Mouse (Mus musculus): Measurements from ENCODE around the gene Smpx. TPM values are rescaled to one million over a fixed set of nuclear protein-coding genes. Genes with fewer than 3 reads are reported as not detected.

The Smpx gene
- polyA plus RNA-seq, 1 experiment from 2014 or later = 1.1 TPM

GRCm38 (mm10) chrX:157732346-157732745, 33.6 kb downstream of the Smpx start:
- H3K4me2 ChIP-seq (replicated peaks) = no peak overlapping the region
- ATAC-seq (ENCODE audit: low FRiP score) = no peak

GRCm38 (mm10) chrX:157733836-157734235, 35.1 kb downstream of the Smpx start:
- peaks cover 5% of the 10 kb centered on the region; the same call in 1 of the 2 replicates for H3K27me3 ChIP-seq
- no peaks in the 10 kb centered on the region for H3K9me3 ChIP-seq (replicated peaks)
- H3K4me2 ChIP-seq (replicated peaks) = no peak overlapping the region
- no peak overlapping the region for H3K9ac ChIP-seq
- no peaks in the 10 kb centered on the region for H3K36me3 ChIP-seq
- H3K27ac ChIP-seq = no peak overlapping the region
- 63% methylated on average over 2 of the region's 2 CpGs for WGBS
- ATAC-seq (ENCODE audit: low FRiP score) = no peak
- H3K4me1 ChIP-seq = no peaks in the 10 kb centered on the region
- H3K4me3 ChIP-seq = no peak overlapping the region

More at GRCm38 (mm10) chrX:157732346-157732745, 33.6 kb downstream of the Smpx start:
- H3K4me3 ChIP-seq = no peak overlapping the region
- WGBS = 57% methylated on average over 3 of the region's 3 CpGs
- peaks cover 2% of the 10 kb centered on the region; the same call in 1 of the 2 replicates for H3K27me3 ChIP-seq
- no peaks in the 10 kb centered on the region for H3K9me3 ChIP-seq (replicated peaks)
- no peak overlapping the region for H3K9ac ChIP-seq
- no peaks in the 10 kb centered on the region for H3K4me1 ChIP-seq
- no peak overlapping the region for H3K27ac ChIP-seq
- H3K36me3 ChIP-seq = no peaks in the 10 kb centered on the region

DNA sequence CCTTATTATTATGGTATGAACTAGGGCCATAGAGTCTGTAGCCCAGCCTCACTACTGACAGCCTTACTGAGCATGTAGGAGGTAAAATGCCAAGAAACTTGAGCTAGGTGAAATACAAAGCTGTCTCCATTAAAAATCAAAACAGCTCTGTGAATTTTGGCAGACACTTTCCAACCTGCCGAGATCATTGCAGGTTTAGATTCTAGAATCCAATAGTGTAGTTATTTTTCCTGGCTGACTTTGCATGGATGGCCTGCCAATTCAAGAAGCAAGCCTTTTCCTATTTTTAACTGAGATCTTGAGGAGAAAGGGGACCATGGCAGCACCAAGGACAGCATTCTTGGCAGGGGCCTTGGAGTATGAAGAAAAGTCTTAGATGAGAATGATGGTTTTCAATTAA, 35.6 kb downstream of the Smpx start:
- Histone ChIP-seq H3K4me2 (replicated peaks) (no peak overlapping the region), H3K4me1 (no peaks in the 10 kb centered on the region), H3K27me3 (peaks cover 5% of the 10 kb centered on the region; the same call in 1 of the 2 replicates), H3K9ac (no peak overlapping the region), H3K27ac (no peak overlapping the region), H3K4me3 (no peak overlapping the region), H3K9me3 (replicated peaks) (no peaks in the 10 kb centered on the region), H3K36me3 (no peaks in the 10 kb centered on the region)
- WGBS = 75% methylated on average over 1 of the region's 1 CpGs
- no peak for ATAC-seq (ENCODE audit: low FRiP score)

- 86% methylated on average over 10 of the region's 10 CpGs for WGBS
- Histone ChIP-seq H3K36me3 (no peaks in the 10 kb centered on the region), H3K27ac (no peak overlapping the region), H3K4me1 (no peaks in the 10 kb centered on the region), H3K4me2 (replicated peaks) (no peak overlapping the region), H3K27me3 (no peaks in the 10 kb centered on the region), H3K4me3 (no peak overlapping the region), H3K9me3 (replicated peaks) (no peaks in the 10 kb centered on the region), H3K9ac (no peak overlapping the region)
- no peak for ATAC-seq (ENCODE audit: low FRiP score)
Observed at GRCm38 (mm10) chrX:157747815-157748544, 49.3 kb downstream of the Smpx start.

GRCm38 (mm10) chrX:157754559-157754958, 55.8 kb downstream of the Smpx start:
- no peak overlapping the region for H3K27ac ChIP-seq
- H3K36me3 ChIP-seq = no peaks in the 10 kb centered on the region
- H3K4me3 ChIP-seq = no peak overlapping the region
- H3K4me1 ChIP-seq = no peaks in the 10 kb centered on the region
- no peaks in the 10 kb centered on the region for H3K9me3 ChIP-seq (replicated peaks)
- H3K9ac ChIP-seq = no peak overlapping the region
- 59% methylated on average over 4 of the region's 4 CpGs for WGBS
- ATAC-seq (ENCODE audit: low FRiP score) = 0 out of 2 replicates have a peak, but pooled peaks have one; percentile 22
- H3K27me3 ChIP-seq = no peaks in the 10 kb centered on the region
- no peak overlapping the region for H3K4me2 ChIP-seq (replicated peaks)

GRCm38 (mm10) chrX:157762542-157762941, 63.8 kb downstream of the Smpx start:
- no peaks in the 10 kb centered on the region for H3K9me3 ChIP-seq (replicated peaks)
- no peak overlapping the region for H3K4me2 ChIP-seq (replicated peaks)
- H3K4me1 ChIP-seq = no peaks in the 10 kb centered on the region
- no peaks in the 10 kb centered on the region for H3K27me3 ChIP-seq
- ATAC-seq (ENCODE audit: low FRiP score) = no peak
- H3K4me3 ChIP-seq = no peak overlapping the region
- H3K36me3 ChIP-seq = no peaks in the 10 kb centered on the region
- 85% methylated on average over 3 of the region's 3 CpGs for WGBS
- H3K9ac ChIP-seq = no peak overlapping the region
- H3K27ac ChIP-seq = no peak overlapping the region

GRCm38 (mm10) chrX:157801669-157802068, 103.0 kb downstream of the Smpx start:
- H3K27ac ChIP-seq = no peak overlapping the region
- no peaks in the 10 kb centered on the region for H3K4me1 ChIP-seq
- H3K9ac ChIP-seq = no peak overlapping the region
- no peak for ATAC-seq (ENCODE audit: low FRiP score)
- H3K4me3 ChIP-seq = no peak overlapping the region
- no peaks in the 10 kb centered on the region for H3K36me3 ChIP-seq
- H3K4me2 ChIP-seq (replicated peaks) = no peak overlapping the region
- H3K9me3 ChIP-seq (replicated peaks) = no peaks in the 10 kb centered on the region
- WGBS = 88% methylated on average over 2 of the region's 2 CpGs
- no peaks in the 10 kb centered on the region for H3K27me3 ChIP-seq

Other genes starting within 250 kb of the Smpx start
- gene Sms, start 206.6 kb upstream of the Smpx start, polyA plus RNA-seq (2016; fragmentation: Nextera tagmentation; extraction: Ambion mirVana) = 90.8 and 106 TPM in 2 replicates
- gene Yy2, start 129.9 kb upstream of the Smpx start, polyA plus RNA-seq (2016; fragmentation: Nextera tagmentation; extraction: Ambion mirVana) = 4.6 and 5.0 TPM in 2 replicates
- 30.1 and 30.3 TPM in 2 replicates for gene Mbtps2, start 100.2 kb upstream of the Smpx start, polyA plus RNA-seq (2016; fragmentation: Nextera tagmentation; extraction: Ambion mirVana)
- 2.2 and 2.3 TPM in 2 replicates for gene Klhl34, start 119.5 kb downstream of the Smpx start, polyA plus RNA-seq (2016; fragmentation: Nextera tagmentation; extraction: Ambion mirVana)

Data from hindbrain, embryonic 12.5 days (tissue).